Mouse (Mus musculus) hindbrain, embryonic 11.5 days (tissue): ENCODE results near the gene Pcsk1. TPM values are rescaled to one million over a fixed set of nuclear protein-coding genes. Genes with fewer than 3 reads are reported as not detected.

ENCODE experiments used
- ATAC-seq: fragments of 200-750 bp; cut with Nextera tagmentation; 2 replicates; pipeline ENCODE4 v1.8.0; 2017; ENCODE audit warnings: mild to moderate bottlenecking, moderate TSS enrichment, moderate library complexity; ENCODE audit not compliant: low FRiP score
- DNase-seq: peaks from one replicate; pipeline ENCODE4 v3.0.0-alpha.2; 2015; ENCODE audit warnings: low spot score
- H3K27ac ChIP-seq: fragments of 300-500 bp; sonication (generic); 2 replicates; pipeline ENCODE4 v1.5.1; 2014; ENCODE audit warnings: mild to moderate bottlenecking, low read depth, low read length
- H3K27me3 ChIP-seq: fragments of 300-500 bp; sonication (generic); 2 replicates; pipeline ENCODE4 v1.6.1; 2014; ENCODE audit warnings: mild to moderate bottlenecking, low read length, moderate library complexity, mixed read lengths; ENCODE audit not compliant: control insufficient read depth, insufficient read depth
- H3K36me3 ChIP-seq: fragments of 300-500 bp; sonication (generic); 2 replicates; pipeline ENCODE4 v1.6.1; 2014; ENCODE audit warnings: mild to moderate bottlenecking, low read length, moderate library complexity, mixed read lengths; ENCODE audit not compliant: control insufficient read depth, insufficient read depth
- H3K4me1 ChIP-seq: fragments of 300-500 bp; sonication (generic); replicated peaks from 2 replicates; pipeline ENCODE4 v1.6.1; 2014; ENCODE audit warnings: low read length, mixed read lengths; ENCODE audit not compliant: control insufficient read depth, insufficient read depth
- H3K4me2 ChIP-seq: fragments of 300-500 bp; sonication (generic); replicated peaks from 2 replicates; pipeline ENCODE4 v1.6.1; 2014; ENCODE audit warnings: mild to moderate bottlenecking, low read depth, low read length
- H3K4me3 ChIP-seq: fragments of 300-500 bp; sonication (generic); 2 replicates; pipeline ENCODE4 v1.5.1; 2014; ENCODE audit warnings: low read depth, low read length
- H3K9ac ChIP-seq: fragments of 300-500 bp; sonication (generic); 2 replicates; pipeline ENCODE4 v1.6.1; 2014; ENCODE audit warnings: low read depth, low read length
- H3K9me3 ChIP-seq: fragments of 300-500 bp; sonication (generic); 2 replicates; pipeline ENCODE4 v1.6.1; 2016; ENCODE audit warnings: low read length; ENCODE audit not compliant: control insufficient read depth
- WGBS: fragments of 180-500 bp; shearing (Covaris S2); extraction: QIAGEN DNeasy Blood & Tissue Kit; methylation state at CpG from one replicate; pipeline ENCODE4 v1.1.7; 2014; 5-methylcytosine and 5-hydroxymethylcytosine counted together
- polyA plus RNA-seq: library from polyadenylated mRNA; unstranded; fragments of >200 nt; fragmentation: Nextera tagmentation; extraction: Ambion mirVana; gene quantifications from 2 replicates; pipeline ENCODE4 v1.2.1, GENCODE M21; 2014

The Pcsk1 gene
- polyA plus RNA-seq, 1 experiment from 2014 or later, result 1.6 TPM

DNA sequence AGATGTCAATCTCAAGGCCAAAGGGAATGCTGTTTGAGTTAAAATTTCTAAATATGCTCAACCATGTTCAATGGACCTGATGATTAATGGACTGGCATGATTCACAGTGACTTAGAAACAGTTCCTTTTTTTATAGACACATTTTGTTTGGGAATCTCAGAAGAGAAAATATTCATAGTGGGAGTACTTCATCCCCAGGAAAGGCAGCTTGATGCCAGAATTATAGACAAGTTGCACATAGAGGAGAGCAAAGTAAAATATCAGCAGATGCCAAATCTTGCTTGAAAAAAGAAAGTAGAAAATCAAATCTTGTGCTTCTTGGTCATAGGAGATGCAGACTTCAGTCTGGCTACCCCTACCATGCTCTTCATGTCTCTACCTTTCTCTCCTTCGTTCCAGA, 25.2 kb downstream of the Pcsk1 start:
- 96% methylated on average over 1 of the region's 1 CpGs for WGBS
- ATAC-seq (no peak), DNase-seq (no peak)
- Histone ChIP-seq H3K4me3 (no peak overlapping the region), H3K36me3 (no peaks in the 10 kb centered on the region), H3K9me3 (no peaks in the 10 kb centered on the region), H3K9ac (no peak overlapping the region), H3K27me3 (no peaks in the 10 kb centered on the region), H3K4me1 (no peaks in the 10 kb centered on the region), H3K27ac (no peak overlapping the region), H3K4me2 (no peak overlapping the region)

DNA sequence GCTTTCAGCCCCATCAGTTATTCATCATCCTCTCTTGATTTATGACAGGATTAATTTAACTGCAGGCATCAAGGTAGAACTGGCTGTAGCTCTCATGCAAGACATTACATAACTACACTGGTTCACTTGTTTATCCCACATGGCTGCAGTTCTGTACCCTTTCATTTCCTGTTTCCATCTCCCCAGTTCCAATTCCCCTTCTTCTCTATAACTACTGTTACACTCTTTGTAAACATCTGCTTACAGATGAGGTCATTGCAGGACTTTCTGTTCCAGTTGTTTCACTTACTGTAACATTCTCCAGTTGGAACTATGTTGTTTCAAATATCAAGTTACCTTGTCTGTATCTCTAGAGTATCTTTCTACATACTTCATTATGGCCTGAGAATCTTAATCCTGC, 46.2 kb downstream of the Pcsk1 start:
- ATAC-seq, result no peak

GRCm38 (mm10) chr13:75160661-75161060, 71.0 kb downstream of the Pcsk1 start:
- Histone ChIP-seq H3K9ac (no peak overlapping the region), H3K4me1 (no peaks in the 10 kb centered on the region), H3K27me3 (no peaks in the 10 kb centered on the region), H3K36me3 (no peaks in the 10 kb centered on the region), H3K27ac (no peak overlapping the region), H3K4me2 (no peak overlapping the region), H3K9me3 (no peaks in the 10 kb centered on the region), H3K4me3 (no peak overlapping the region)
- WGBS, result 19% methylated on average over 1 of the region's 1 CpGs
- DNase-seq, result no peak
- no peak for ATAC-seq

More for the DNA sequence above, 46.2 kb downstream of the Pcsk1 start:
- Histone ChIP-seq H3K9ac (no peak overlapping the region), H3K4me3 (no peak overlapping the region), H3K27me3 (no peaks in the 10 kb centered on the region), H3K36me3 (no peaks in the 10 kb centered on the region), H3K4me2 (no peak overlapping the region), H3K9me3 (no peaks in the 10 kb centered on the region), H3K4me1 (no peaks in the 10 kb centered on the region), H3K27ac (no peak overlapping the region)
- DNase-seq, result no peak

- ATAC-seq, result no peak
- no peaks in the 10 kb centered on the region for H3K4me1 ChIP-seq
- DNase-seq, result no peak
- no peaks in the 10 kb centered on the region for H3K27me3 ChIP-seq
- H3K9me3 ChIP-seq, result no peaks in the 10 kb centered on the region
- no peak overlapping the region for H3K4me2 ChIP-seq
- no peaks in the 10 kb centered on the region for H3K36me3 ChIP-seq
- WGBS, result 71% methylated on average over 1 of the region's 1 CpGs
- H3K27ac ChIP-seq, result no peak overlapping the region
- no peak overlapping the region for H3K4me3 ChIP-seq
- H3K9ac ChIP-seq, result no peak overlapping the region
Measured at GRCm38 (mm10) chr13:75163408-75163807, 73.8 kb downstream of the Pcsk1 start.
